Mouse (Mus musculus): ENCODE data around the gene Gm10273. TPM values are rescaled to one million over a fixed set of nuclear protein-coding genes. Genes with fewer than 3 reads are reported as not detected.

Gm10273 gene
- total and polyA plus RNA-seq, 3 experiments, result 19.6 to 220 (median 29.6) TPM

- in situ Hi-C loops (cut with MboI; ENCODE audit: low pct_ligation_motif_present, low pct_unique_long_range_greater_than_20kb, low sequenced_read_pairs), result no loop called here
Observed at GRCm38 (mm10) chr10:59438651-59439050, 43.2 kb downstream of the Gm10273 start.

GRCm38 (mm10) chr10:59439508-59439931 is 44.1 kb downstream of the Gm10273 start:
- dilution Hi-C loops (cut with MboI; ENCODE audit: extremely low pct_ligation_motif_present, extremely low pct_unique_long_range_greater_than_20kb, low sequenced_read_pairs) (no loop called here), in situ Hi-C loops (cut with MboI; ENCODE audit: low pct_ligation_motif_present, low pct_unique_long_range_greater_than_20kb, low sequenced_read_pairs) (no loop called here)
- no peak overlapping the region for H3K9ac ChIP-seq (ENCODE audit: insufficient read depth, low read depth)
- no peak overlapping the region for H3K4me2 ChIP-seq (ENCODE audit: insufficient read depth, low read depth, poor library complexity, severe bottlenecking)
- DNase-seq (ENCODE audit: extremely low read depth), result no peak
- no peaks in the 10 kb centered on the region for H3K79me2 ChIP-seq (replicated peaks; ENCODE audit: control insufficient read depth, extremely low read depth, insufficient read depth, poor library complexity, severe bottlenecking)
- H3K27ac ChIP-seq (ENCODE audit: insufficient read depth, low read depth), result no peak overlapping the region
- H3K4me1 ChIP-seq (ENCODE audit: control insufficient read depth in 1 of 2, insufficient read depth in 2 of 2), result peaks cover 0 to 3% of the 10 kb centered on the region in 2 experiments; a peak in 1 of 4 replicates
- no peaks in the 10 kb centered on the region for H3K9me3 ChIP-seq (replicated peaks; ENCODE audit: low read length)
- H3K4me3 ChIP-seq (replicated peaks in 1 of 3; ENCODE audit: low read depth in 2 of 3, low read length in 2 of 3, poor library complexity in 1 of 3), result no peak overlapping the region
- TF ChIP-seq TCF12 (IDR thresholded peaks at IDR 0.05; ENCODE audit: low read depth, low read length), result no peak
- TF ChIP-seq MAZ (IDR thresholded peaks at IDR 0.05; ENCODE audit: low read depth, low read length), result no peak
- no peak for TF ChIP-seq ETS1 (conservative IDR thresholded peaks at IDR 0.05; ENCODE audit: low read depth, low read length)
- no peak for TF ChIP-seq PAX5 (IDR thresholded peaks at IDR 0.05; ENCODE audit: low read length)
- TF ChIP-seq MEF2A (IDR thresholded peaks at IDR 0.05; ENCODE audit: borderline replicate concordance, low read depth, low read length), result no peak
- TF ChIP-seq MYC (IDR thresholded peaks at IDR 0.05; ENCODE audit: low read depth, low read length), result no peak
- TF ChIP-seq ZNF384 (IDR thresholded peaks at IDR 0.05; ENCODE audit: low read depth, low read length), result no peak
- TF ChIP-seq BHLHE40 (IDR thresholded peaks at IDR 0.05; ENCODE audit: low read depth, low read length), result no peak
- TF ChIP-seq KAT2A (IDR thresholded peaks at IDR 0.05; ENCODE audit: insufficient replicate concordance, low read length), result no peak
- no peak for TF ChIP-seq SIN3A (IDR thresholded peaks at IDR 0.05; ENCODE audit: low read length)
- TF ChIP-seq MXI1 (IDR thresholded peaks at IDR 0.05; ENCODE audit: low read depth, low read length), result no peak
- TF ChIP-seq RCOR1 (conservative IDR thresholded peaks at IDR 0.05; ENCODE audit: low read depth, low read length), result no peak
- TF ChIP-seq USF1 (IDR thresholded peaks at IDR 0.05; ENCODE audit: low read depth, low read length), result no peak
- no peak for TF ChIP-seq MAX (IDR thresholded peaks at IDR 0.05; ENCODE audit: low read length)
- TF ChIP-seq SMC3 (IDR thresholded peaks at IDR 0.05; ENCODE audit: low read depth, low read length), result no peak
- TF ChIP-seq USF2 (conservative IDR thresholded peaks at IDR 0.05; ENCODE audit: low read depth, low read length), result no peak
- TF ChIP-seq POLR2AphosphoS2 (IDR thresholded peaks at IDR 0.05; ENCODE audit: low read depth, low read length), result no peak
- H3K36me3 ChIP-seq (replicated peaks in 1 of 2; ENCODE audit: control insufficient read depth in 1 of 2, insufficient read depth in 1 of 2, low read length in 1 of 2), result no peaks in the 10 kb centered on the region
- H3K27me3 ChIP-seq (replicated peaks), result no peaks in the 10 kb centered on the region

More at GRCm38 (mm10) chr10:59438651-59439050, 43.2 kb downstream of the Gm10273 start:
- no peaks in the 10 kb centered on the region for H3K79me2 ChIP-seq (replicated peaks; ENCODE audit: control insufficient read depth, extremely low read depth, insufficient read depth, poor library complexity, severe bottlenecking)
- no peak overlapping the region for H3K9ac ChIP-seq (ENCODE audit: insufficient read depth, low read depth)
- H3K4me1 ChIP-seq (ENCODE audit: control insufficient read depth in 1 of 2, insufficient read depth in 2 of 2), result no peaks in the 10 kb centered on the region
- H3K9me3 ChIP-seq (replicated peaks; ENCODE audit: low read length), result no peaks in the 10 kb centered on the region
- no peak for DNase-seq (ENCODE audit: extremely low read depth)
- TF ChIP-seq MAFK (IDR thresholded peaks at IDR 0.05; ENCODE audit: insufficient replicate concordance, low read length) (no peak), ZC3H11A (IDR thresholded peaks at IDR 0.05; ENCODE audit: low read depth, low read length) (no peak), RCOR1 (conservative IDR thresholded peaks at IDR 0.05; ENCODE audit: low read depth, low read length) (no peak), MAZ (IDR thresholded peaks at IDR 0.05; ENCODE audit: low read depth, low read length) (no peak), UBTF (IDR thresholded peaks at IDR 0.05; ENCODE audit: low read depth, low read length) (no peak), MEF2A (IDR thresholded peaks at IDR 0.05; ENCODE audit: borderline replicate concordance, low read depth, low read length) (no peak), USF1 (IDR thresholded peaks at IDR 0.05; ENCODE audit: low read depth, low read length) (no peak)
- H3K4me3 ChIP-seq (replicated peaks in 1 of 3; ENCODE audit: low read depth in 2 of 3, low read length in 2 of 3, poor library complexity in 1 of 3), result no peak overlapping the region
- H3K27ac ChIP-seq (ENCODE audit: insufficient read depth, low read depth), result no peak overlapping the region
- dilution Hi-C loops (cut with MboI; ENCODE audit: extremely low pct_ligation_motif_present, extremely low pct_unique_long_range_greater_than_20kb, low sequenced_read_pairs), result no loop called here
- H3K27me3 ChIP-seq (replicated peaks), result no peaks in the 10 kb centered on the region
- no peaks in the 10 kb centered on the region for H3K36me3 ChIP-seq (replicated peaks in 1 of 2; ENCODE audit: control insufficient read depth in 1 of 2, insufficient read depth in 1 of 2, low read length in 1 of 2)
- no peak overlapping the region for H3K4me2 ChIP-seq (ENCODE audit: insufficient read depth, low read depth, poor library complexity, severe bottlenecking)

All from CH12.LX (cell line).